Mouse (Mus musculus): ENCODE measurements around the gene Olfr435. TPM values are rescaled to one million over a fixed set of nuclear protein-coding genes. Genes with fewer than 3 reads are reported as not detected.
"Not testable (repeated sequence)": the region's sequence is repeated elsewhere in the genome, so short reads cannot be mapped to it uniquely, and the experiment has no call there.

Gene Olfr435
- polyA plus RNA-seq, 1 experiment from 2014 or later: not detected

DNA sequence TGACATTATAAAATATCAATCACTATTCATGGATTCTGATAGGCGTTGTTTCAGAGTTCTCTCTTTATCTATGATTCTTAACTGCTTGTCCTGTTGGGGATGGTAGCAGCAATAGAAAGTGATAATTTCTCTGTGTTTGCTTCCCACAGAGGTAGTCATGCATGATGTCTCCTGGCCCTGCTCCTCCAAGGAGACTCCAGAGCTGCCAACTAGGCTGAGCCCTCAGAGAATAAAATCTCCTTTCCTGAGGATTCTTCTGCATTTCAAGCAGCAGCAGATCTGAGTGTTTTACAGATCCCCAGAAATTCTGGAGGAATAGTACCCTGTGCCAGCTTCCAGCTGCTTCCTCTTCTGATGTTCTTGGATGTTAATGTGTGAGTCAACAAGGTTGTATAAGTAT lies 34.3 kb downstream of the Olfr435 start, which contains the start of gene Olfr47:
TSS of gene Olfr47 (plus strand) at position 275 of the 400 bp plus-strand sequence.
- not testable (repeated sequence) for H3K9ac ChIP-seq; H3K4me2 ChIP-seq; H3K4me3 ChIP-seq (replicated peaks); H3K27me3 ChIP-seq (replicated peaks); H3K4me1 ChIP-seq; H3K9me3 ChIP-seq; ATAC-seq (ENCODE audit: insufficient read depth, low FRiP score, low read depth); H3K36me3 ChIP-seq; H3K27ac ChIP-seq
- 80% methylated on average over 1 of the region's 1 CpGs for WGBS

DNA sequence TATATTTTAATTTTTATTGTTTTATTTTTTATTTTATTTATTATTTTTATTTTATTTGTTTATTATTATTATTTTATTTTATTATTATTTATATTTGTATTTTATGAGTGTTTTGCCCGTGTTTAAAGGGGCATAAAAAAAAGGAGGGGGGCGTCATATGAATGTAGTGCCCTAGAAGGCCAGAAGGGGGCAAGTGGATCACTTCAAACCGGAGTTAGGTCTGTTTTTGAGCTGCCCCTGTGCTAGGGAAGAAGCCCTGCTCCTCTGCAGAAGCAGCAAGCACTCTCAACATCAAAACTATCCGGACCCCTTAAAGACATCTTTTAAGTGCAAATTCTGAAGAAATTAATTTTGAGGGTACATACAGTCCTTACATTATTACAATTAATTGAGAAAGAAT lies 45.1 kb downstream of the Olfr435 start:
- no peak overlapping the region for H3K4me3 ChIP-seq (replicated peaks)
- no peak for ATAC-seq (ENCODE audit: insufficient read depth, low FRiP score, low read depth)
- no peaks in the 10 kb centered on the region for H3K36me3 ChIP-seq
- H3K4me1 ChIP-seq: no peaks in the 10 kb centered on the region
- H3K9me3 ChIP-seq: no peaks in the 10 kb centered on the region
- WGBS: 11% methylated on average over 4 of the region's 4 CpGs
- no peaks in the 10 kb centered on the region for H3K27me3 ChIP-seq (replicated peaks)
- no peak overlapping the region for H3K9ac ChIP-seq
- H3K4me2 ChIP-seq: no peak overlapping the region
- H3K27ac ChIP-seq: no peak overlapping the region

DNA sequence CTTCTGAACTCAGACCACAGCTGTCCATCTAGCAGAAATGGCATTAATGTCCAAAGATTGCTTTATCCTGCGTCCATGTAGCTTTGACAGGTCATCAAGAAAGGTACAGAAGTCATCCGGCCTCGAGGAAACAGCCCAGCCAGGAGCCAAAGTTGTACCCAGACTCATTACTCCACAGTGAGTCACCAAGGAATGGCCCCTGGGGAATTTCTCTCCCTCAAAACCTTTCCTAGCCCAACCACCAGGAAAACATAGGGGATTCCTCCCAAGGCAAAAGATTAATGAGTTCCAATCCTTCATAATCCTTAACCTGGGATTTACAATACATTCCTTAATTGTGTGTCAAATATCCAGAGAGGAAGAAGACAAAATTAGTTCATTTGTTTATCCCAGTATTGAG lies 50.5 kb downstream of the Olfr435 start:
- H3K27ac ChIP-seq: no peak overlapping the region
- ATAC-seq (ENCODE audit: insufficient read depth, low FRiP score, low read depth): no peak
- H3K4me2 ChIP-seq: no peak overlapping the region
- H3K27me3 ChIP-seq (replicated peaks): no peaks in the 10 kb centered on the region
- 54% methylated on average over 3 of the region's 3 CpGs for WGBS
- H3K4me3 ChIP-seq (replicated peaks): no peak overlapping the region
- H3K9me3 ChIP-seq: no peaks in the 10 kb centered on the region
- no peaks in the 10 kb centered on the region for H3K36me3 ChIP-seq
- H3K4me1 ChIP-seq: no peaks in the 10 kb centered on the region
- H3K9ac ChIP-seq: no peak overlapping the region

DNA sequence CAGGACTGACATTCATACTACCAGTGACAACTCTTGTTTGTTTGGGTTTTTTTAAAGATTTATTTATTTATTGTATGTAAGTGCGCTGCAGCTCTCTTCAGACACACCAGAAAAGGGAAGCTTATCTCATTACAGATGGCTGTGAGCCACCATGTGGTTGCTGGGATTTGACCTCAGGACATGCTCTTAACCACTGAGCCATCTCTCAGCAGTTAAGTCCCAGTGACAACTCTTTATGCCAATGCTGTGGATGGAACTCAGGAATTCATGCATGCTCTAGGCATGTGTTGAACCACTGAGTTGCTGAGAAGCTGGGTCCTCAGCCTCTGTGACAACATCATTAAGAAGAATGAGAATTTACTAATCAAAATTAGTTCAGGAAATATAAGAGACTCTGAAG lies 56.0 kb downstream of the Olfr435 start:
- ATAC-seq (ENCODE audit: insufficient read depth, low FRiP score, low read depth): no peak
- Histone ChIP-seq H3K9me3 (no peaks in the 10 kb centered on the region), H3K4me2 (no peak overlapping the region), H3K9ac (no peak overlapping the region), H3K4me3 (replicated peaks) (no peak overlapping the region), H3K4me1 (no peaks in the 10 kb centered on the region), H3K27me3 (replicated peaks) (no peaks in the 10 kb centered on the region), H3K27ac (no peak overlapping the region), H3K36me3 (no peaks in the 10 kb centered on the region)
- WGBS: 73% methylated on average over 1 of the region's 1 CpGs

Other genes starting within 250 kb of the Olfr435 start
- not detected in 2 replicates for gene Olfr444, start 248.1 kb upstream of the Olfr435 start, polyA plus RNA-seq (2015; fragmentation: Nextera tagmentation; extraction: Ambion mirVana)
- not detected in 2 replicates for gene Olfr441, start 90.8 kb upstream of the Olfr435 start, polyA plus RNA-seq (2015; fragmentation: Nextera tagmentation; extraction: Ambion mirVana)
- gene Olfr237-ps1, start 50.6 kb upstream of the Olfr435 start, polyA plus RNA-seq (2015; fragmentation: Nextera tagmentation; extraction: Ambion mirVana): not detected in 2 replicates
- gene Olfr437, start 33.9 kb upstream of the Olfr435 start, polyA plus RNA-seq (2015; fragmentation: Nextera tagmentation; extraction: Ambion mirVana): not detected in 2 replicates
- not detected in 2 replicates for gene Olfr13, start 25.0 kb upstream of the Olfr435 start, polyA plus RNA-seq (2015; fragmentation: Nextera tagmentation; extraction: Ambion mirVana)
- not detected in 2 replicates for gene Olfr434, start 15.9 kb downstream of the Olfr435 start, polyA plus RNA-seq (2015; fragmentation: Nextera tagmentation; extraction: Ambion mirVana)
- not detected in 2 replicates for gene Olfr47, start 34.4 kb downstream of the Olfr435 start, polyA plus RNA-seq (2015; fragmentation: Nextera tagmentation; extraction: Ambion mirVana)
- 17.1 and 18.4 TPM in 2 replicates for gene Arhgef5, start 68.4 kb downstream of the Olfr435 start, polyA plus RNA-seq (2015; fragmentation: Nextera tagmentation; extraction: Ambion mirVana)
- 0.06 TPM in 1 of 2 replicates, not detected in the other for gene Nobox, start 112.4 kb downstream of the Olfr435 start, polyA plus RNA-seq (2015; fragmentation: Nextera tagmentation; extraction: Ambion mirVana)

All from stomach, embryonic 15.5 days (tissue).